Mouse (Mus musculus) c-Kit-positive CD71-positive TER-119-positive erythroid progenitor cells, embryonic 14.5 days (primary cell): ENCODE measurements around the gene Anxa9.
"Not testable (repeated sequence)": the region's sequence is repeated elsewhere in the genome, so short reads cannot be mapped to it uniquely, and the experiment has no call there.

Experiments used
- DNase-seq: peaks from one replicate; pipeline ENCODE4 v3.0.0-alpha.2; 2013; ENCODE audit warnings: low spot score

The Anxa9 gene

DNA sequence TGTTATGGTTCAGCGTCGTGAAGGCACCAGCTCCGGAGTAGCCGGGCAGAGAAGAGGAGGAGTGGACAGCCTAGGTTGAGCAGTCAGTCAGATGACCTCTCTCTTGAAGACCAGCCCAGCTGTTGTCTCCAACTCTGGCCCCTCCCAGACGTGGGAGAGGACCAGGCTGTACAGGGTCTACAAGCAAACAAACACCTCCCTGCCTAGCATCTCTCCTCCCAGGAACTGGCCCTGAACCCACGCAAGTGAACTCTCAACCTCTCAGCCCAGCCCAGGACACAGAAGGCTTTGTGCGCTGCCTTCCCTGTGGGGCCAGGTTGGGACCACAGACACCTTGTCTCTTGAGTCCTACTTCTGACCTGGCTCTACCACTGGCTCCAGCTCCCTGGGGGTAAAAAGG lies at the start of gene Anxa9:
Gene Anxa9 (minus strand): TSS at position 77 of the 400 bp plus-strand sequence.
- DNase-seq, result no peak

DNA sequence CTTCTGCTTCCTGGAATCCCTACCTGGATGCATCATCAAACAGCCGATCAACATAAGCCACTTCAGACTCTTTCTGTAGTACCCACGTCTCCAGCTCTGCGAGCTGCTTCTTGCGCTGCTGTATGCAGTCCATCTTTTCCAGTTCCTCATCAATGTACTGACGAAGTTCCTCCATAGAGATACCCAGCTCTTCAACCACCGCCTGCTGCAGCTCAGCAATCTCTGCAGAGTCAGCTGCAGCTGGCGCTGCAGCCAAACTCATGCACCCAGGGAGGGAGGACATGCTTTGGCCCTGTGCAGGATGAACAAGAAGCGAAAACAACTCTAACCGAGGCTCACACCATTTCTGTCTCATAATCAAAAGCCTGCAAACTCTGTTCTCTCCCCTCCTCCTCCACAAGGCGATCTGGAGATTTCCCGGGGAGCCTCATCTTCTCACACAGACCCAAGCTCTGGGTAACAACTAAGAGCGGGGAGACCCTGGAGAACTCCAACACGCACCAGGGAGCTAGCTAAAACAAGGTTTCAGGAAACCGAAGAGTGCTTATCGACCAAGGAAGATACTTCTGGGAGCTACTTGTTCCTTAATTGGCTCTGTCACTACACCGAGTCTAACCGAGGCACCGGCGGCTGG lies 49.1 kb upstream of the Anxa9 start:
- not testable (repeated sequence) for DNase-seq

DNA sequence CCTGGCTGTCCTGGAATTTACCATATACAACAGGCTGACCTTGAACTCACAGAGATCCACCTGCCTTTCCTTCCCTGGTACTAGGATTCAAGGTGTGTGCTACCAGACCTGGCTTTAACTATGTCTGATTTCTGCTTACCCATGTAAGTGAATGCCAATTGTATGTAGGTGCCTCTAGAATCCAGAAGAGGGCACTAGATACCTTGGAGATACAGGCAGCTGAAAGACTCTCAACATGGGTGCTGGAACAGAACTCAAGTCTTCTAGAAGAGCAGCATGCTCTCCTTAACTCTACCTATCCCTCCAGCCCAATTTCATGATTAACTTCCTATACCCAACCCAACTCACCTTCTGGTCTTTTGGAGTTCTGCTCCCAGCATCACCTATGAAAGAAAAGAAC lies 42.5 kb upstream of the Anxa9 start:
- peak; percentile 47 for DNase-seq

DNA sequence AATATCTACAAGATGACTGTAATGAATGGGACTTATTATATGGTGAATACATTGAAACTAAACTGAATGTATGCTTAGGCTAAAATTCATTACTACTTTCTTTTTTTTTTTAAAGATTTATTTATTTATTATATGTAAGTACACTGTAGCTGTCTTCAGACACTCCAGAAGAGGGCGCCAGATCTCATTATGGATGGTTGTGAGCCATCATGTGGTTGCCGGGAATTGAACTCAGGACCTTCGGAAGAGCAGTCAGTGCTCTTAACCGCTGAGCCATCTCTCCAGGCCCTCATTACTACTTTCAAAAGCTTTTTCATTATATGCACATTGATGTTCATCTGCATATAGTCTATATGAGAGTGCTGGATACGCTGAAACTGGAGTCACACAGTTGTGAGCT lies 41.4 kb upstream of the Anxa9 start:
- DNase-seq, result not testable (repeated sequence)

DNA sequence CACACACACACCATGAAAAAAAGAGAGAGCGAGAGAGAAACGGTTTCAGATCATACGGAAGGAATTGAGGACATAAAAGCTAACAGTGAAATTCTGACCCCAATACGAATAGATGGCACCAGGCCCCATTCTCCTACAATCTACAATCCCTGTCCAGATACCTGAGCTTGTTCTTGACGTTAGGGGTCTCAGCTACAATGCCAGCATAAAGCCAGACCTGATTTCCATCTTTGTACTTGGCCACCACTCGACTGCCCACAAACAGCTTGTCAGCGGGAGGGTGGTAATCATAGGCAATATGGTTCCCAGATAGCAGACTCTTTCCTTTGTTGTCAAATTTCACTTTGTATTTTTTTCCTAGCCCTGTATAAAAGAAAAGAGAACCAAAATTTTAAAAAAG lies 39.5 kb upstream of the Anxa9 start:
- DNase-seq, result no peak

DNA sequence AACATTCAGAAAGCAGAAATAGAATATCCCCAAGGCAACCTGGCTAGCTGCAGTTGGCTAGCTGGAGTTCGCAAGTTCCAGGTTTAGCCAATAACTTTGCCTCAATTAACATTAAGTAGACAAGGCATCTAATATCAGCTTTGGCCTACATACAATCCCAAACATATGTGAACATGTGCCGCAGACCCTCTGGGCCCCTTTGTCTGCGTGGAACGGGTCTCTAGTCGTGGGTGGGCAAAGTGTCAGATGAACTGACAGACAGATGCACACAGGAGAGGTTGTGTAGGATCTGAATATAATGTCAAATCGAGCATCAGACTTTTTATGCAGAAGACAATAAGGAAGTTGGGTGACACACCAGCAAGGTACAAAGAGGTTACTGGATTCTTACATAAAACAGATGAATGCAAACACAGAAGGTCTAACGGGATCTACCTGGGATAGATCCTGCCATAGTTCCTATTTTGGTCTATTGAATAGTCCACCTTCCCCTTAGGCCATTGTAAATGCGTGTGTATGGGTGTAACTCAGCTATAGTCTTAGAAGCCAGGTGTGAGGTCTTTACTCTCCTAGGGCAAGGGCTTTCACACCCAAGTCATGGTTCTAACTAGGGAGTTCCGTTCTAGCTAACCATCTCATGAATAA lies 36.5 kb upstream of the Anxa9 start:
- not testable (repeated sequence) for DNase-seq

DNA sequence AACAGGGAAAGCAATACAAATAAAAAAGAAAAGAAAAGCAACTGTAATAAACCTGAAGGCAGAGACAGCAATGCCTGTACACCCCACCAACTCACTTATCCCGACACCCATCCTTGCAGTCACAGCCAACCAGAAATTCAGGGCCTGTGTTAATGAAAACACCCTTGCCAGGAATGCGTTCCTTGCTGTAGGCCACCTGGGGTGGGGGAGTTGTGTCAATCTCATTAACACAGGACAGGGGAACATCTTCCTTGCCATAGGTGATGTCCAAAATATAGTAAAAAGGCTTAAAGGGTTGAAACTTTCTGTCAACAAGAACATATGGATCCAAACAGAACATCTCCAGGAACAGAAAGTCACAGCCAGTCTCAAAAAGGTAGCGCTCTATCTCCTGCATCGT lies 31.3 kb upstream of the Anxa9 start:
- no peak for DNase-seq

DNA sequence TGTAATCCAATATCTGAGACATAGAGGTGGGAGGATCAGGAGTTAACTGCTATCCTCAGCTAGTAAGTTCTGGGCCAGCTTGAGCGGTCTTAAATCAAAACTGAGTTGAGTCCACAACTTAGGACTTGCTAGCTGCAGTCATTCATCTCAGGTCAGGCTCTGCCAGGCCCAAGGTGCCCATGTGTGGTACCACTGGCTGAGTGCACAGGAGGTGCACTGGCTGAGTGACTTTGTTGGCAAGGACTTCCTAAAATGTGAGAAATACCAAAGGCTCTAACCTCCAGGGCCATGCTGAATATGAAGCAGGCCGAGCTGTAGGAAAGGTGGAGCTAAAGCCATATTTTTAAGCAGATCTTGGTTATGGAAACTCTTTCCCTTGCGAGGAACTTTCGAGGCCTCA lies 30.4 kb upstream of the Anxa9 start:
- no peak for DNase-seq

DNA sequence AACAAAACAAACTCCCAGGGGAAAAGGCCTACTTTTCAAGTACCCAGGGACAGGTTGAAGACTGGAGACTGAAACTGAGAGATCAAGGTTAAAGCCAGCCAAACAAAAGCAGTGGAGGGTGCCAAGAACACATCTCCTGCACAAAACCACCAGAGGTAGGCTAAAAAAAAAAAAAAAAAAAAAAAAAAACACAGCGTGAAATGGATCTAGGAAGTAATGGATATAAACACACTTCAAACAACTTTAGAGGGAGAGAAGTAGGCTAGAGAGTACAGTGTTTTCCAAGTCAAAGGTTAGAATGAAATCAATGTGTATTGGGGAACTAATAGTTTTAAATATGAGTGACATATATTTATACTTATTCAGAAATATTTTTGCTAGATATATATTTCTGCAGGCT lies 24.6 kb upstream of the Anxa9 start:
- no peak for DNase-seq

DNA sequence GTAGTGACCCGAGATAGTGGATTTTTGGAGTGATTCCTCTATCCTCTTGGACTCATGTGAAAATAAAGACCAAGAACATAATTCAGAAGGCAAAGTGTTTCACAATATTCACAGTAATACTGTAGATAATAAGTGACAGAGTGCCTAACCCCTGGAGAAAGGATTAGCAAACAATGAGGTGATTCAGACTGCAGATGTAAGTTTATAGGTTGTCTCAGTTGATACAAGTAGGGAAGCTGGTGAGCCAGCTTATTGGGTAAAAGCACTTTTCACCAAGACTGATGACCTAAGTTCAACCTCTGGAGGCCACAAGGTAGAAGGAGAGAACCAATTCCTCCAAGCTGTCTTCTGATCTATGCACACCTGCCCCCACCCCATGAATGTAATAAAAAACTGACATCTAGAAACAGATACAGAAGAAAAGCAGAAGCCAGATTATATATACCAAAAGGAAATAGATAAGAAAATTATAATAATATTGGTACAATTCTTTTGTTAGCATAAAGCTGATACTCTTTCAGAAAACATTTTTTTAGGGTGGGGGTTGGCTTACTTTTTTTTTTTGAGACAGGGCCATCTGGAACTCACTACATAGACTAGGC lies 21.9 kb upstream of the Anxa9 start:
- DNase-seq, result no peak

DNA sequence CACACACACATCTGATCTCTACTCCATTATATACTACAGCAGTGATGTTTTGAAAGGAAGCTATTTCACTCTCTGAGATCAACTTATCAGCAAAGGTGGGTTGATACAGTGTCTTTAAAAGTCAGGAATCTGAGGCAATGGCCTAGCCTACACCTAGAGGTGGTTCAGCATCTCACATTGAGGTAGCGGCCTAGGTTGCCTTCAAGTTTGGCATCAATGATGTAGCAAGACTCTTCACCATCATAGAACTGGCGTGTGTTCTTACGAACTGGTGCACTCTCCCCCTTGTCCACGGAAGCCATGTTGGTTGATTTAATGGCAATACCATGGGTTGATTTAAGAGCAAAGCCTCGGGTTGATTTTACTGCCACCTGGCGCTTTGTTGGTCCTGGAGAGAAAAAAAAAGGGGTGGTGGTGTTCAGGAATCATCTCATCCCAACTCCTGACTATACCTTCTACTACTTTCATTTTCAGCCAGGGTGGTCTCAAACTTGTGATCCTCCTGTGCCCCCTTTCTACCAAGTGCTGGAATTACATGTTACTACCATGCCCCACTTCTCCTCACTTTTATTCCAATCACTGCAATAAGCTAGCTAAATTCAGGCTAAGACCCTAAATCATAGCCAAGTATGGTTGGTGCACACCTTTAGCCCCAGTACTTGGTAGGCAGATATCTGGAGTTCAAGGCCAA lies 17.6 kb upstream of the Anxa9 start:
- DNase-seq, result no peak

DNA sequence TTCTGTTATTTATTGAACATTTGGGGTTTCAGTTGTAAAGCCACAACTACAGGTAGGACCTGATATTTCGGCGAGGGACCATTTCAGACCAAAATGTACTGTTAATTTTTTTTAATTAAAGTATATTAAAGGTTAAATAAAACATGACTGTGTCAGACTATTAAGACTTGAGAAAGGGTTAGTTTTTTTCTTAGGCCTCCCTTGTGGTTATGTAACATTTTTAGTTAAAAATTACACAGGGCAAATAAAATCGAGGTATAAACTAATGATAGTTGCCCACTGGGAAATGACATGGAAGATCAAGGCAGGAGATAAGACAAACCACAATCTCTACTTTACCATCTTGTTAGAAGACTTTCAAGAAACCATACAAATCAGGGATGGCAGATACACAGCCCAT lies 16.5 kb upstream of the Anxa9 start:
- no peak for DNase-seq

DNA sequence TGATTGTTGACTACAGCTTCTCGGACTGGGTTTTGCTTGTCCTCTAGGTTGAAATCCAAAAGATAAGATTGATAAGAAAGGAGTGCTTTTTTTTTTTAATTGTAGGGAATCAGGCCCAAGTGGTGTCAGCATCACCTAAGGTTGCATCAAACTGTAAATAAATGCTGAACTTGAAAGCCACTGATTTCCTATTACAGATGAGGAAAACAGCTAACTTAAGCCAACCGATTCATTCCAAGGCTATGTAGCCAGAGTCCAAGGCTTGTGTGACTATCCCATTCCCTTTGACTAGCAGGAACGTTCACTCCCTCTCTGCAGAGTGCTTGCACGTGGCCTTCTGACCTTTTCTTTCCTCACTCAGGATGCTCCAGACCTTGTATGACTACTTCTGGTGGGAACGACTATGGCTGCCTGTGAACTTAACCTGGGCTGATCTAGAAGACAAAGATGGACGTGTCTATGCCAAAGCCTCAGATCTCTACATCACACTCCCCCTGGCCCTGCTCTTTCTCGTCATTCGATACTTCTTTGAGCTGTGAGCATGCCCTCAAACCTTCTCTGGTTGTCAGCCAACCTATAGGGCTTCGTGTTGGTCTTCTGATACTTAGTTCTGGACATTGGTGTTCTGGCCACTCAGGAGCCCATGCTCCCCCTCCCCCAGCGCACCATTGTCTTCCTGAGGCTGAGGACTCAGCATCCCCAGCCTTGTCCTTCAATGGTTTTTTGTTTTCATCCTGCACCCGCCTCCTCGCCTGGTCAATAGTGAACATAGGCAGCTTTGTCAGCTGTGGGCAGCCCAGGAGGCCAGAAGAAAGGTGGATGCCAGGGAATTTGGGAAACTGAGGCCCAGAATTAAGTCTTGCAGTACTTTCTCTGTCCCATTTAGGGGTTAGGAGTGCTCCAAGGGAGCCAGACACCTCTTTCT lies 13.0 kb upstream of the Anxa9 start:
- DNase-seq, result no peak

DNA sequence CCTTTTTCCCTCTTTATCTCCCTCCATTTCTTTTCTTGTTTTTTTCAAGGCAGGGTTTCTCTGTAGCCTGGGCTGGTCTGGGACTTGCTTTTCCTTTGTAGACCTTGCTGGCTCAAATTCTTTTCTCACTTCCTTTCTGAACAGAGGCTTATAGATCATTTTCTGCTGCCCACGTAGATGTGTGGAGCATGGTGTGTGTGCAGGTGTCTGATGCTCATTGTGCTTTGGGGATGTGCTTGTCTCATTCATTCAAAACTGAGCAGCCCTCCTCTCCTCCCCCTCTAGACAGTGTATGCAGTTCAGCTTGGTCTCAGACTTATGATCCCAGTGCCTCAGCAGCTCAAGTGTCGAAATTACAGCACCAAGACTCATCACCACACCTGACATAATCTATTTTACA lies 12.1 kb upstream of the Anxa9 start:
- no peak for DNase-seq

DNA sequence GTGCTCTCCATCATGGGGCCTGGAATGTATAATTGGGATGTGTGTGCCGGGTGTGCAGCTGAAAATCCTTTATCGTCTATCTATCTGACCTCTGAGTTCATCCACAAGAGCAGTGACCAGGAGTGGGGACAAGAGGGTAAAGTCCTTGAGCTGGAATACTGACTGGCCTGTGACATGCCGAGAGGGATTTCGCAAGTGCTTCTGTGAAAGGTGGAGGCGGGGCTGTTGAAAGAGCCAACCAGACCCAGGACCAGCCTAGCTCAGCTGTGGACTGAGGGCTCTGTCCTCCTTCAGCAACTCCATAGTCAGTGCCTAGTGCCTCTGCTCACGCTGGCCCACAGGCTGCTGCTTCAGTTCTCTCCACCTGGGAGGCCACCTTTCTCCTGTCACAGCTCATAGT lies 11.6 kb upstream of the Anxa9 start:
- no peak for DNase-seq

DNA sequence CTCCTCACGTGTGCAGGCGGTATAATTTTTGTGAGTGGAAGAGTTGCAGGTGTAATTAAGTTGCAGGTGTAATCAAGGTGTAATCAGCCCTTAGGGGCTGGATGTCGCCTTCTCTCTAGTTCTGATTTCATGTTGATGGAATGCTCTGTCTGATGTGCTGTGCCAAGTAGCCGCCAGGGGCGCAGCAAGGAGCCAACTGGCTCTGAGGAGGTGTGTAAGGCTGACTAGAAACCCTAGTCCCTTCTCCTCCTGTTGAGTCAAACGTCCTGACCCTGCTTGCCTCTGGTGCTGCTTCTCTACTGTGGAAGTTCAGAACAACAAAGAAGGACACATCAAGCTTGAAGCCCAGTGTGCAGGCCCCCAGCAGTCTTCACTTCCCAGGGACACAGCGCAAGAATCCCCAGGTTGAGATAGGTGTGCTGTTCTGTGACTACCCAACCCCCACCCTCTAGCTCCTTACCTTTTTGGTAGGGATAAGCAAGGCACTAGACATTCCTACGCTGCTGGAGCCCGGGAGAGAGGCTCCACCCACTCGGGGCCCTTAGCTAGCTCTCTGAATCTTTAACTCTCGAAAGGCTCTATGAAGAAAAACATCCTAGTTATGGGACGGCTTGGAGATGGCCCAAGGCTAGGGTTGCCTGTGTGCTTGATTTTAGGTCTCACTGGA lies 10.6 kb upstream of the Anxa9 start:
- DNase-seq, result peak; percentile 61

DNA sequence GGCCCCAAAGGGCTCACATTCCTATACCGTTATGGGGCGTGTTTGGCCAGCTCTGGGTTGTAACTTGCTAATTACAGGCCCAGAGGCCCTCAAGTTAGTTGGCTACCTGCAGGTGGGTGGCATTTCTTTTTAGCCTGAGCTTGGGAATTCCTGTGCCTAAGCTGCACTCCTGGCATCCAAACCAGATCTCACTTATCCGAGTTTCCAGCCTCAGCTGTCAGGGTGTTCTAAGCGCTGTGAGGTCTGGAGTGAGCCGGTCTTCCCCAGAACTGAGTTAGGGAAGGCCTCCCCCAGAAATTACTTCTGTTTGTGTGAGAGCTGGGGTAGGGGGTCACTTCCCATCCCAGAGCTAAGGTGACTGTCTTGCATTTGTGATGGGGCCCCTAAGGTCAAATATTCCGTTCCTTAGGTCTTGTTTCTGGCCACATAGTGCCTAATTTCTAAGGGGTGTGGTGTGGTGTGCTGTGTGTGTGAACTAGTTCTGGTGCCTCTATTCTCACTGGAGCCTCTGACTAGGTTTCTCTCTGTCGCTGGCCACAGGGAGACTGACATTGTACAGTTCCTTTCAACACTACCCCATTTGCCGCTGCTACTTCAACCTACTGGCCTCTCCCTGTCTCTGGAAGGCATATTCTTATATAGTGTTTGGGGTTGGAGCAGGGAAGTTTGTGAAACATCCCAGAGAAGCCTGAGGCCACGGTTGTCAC lies 9.0 kb upstream of the Anxa9 start:
- DNase-seq, result peak; percentile 64

DNA sequence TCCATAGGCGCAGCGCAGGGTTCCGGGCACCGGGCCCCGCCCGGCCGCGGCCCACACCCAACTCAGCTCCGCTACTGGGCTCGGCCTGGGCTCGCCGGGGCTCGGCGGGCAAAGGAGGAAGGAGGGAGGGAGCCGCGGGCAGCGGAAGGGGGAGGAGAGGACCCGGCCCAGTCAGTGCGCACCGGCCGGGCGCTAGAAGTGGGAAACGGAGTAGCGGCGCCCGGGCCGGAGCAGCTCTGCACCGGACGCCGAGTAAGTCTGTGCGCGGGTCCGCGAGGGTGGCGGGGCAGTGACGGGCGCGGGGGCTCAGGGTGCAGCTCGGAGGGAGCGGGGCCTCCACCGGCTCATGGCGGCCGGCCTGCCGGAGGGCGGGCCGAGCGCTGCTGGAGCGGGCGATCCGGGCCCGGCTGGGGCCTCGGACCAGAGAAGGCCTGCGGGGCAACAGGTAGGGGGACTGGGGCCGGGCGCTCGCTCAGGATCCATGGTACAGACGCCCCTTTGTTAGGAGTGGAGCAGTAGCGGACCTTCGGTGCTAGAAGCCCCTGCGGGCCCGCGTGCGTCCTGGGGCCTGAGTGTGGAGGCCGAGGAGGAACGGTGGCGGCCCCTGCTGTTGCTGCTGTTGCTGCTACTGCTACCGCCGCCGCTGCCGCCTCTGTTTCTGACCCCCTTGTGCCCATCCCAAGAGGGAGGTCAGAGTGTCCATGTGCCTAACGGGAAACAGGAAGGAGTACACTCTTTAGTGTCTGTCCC lies 8.3 kb upstream of the Anxa9 start:
- DNase-seq, result peak; percentile 86

DNA sequence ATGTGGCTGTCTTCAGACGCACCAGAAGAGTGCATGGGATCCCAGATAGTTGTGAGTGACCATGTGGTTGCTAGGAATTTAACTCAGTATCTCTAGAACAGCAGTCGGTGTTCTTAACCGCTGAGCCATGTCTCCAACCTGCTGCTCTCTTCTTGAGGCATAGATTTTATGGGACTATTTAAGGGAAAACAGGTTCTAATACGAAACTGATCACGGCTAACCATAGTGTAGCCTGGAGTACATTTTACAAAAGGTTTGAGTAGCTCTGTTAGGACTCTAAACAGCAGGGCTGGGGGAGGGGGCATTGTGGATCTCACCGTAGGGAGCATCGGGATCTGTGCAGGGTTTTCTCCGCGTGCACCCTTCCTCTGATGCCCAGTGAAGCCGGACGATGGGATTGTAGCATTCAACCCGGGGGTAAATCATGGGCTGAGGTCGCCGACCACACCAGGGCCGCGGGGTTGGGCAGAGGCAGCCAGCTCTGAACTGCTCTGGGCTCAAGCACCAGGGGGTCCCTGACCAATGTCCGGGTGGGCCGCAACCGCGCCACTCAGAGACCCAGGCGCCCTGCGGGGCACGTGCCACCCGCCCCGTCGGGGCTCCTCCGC lies 7.6 kb upstream of the Anxa9 start, which contains the start of gene Cers2:
Gene Cers2 (plus strand): TSS at position 306 of the 608 bp plus-strand sequence.
- peak; percentile 55 for DNase-seq

DNA sequence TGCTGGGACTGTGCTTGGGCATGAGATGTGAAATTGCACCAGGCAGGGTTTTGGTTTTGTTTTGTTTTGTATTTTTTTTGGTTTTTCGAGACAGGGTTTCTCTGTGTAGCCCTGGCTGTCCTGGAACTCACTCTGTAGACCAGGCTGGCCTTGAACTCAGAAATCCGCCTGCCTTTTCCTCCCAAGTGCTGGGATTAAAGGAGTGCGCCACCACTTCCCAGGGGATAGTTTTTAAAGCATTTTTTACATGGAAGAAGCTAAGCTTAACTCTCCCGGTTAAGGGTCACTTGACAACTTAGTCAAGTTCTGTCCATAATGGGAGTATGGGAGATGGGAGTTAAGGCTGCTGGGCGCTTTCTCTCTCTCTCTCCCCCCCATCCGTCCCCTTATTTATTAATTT lies 7.1 kb upstream of the Anxa9 start:
- DNase-seq, result no peak
